Mouse (Mus musculus) cerebellum, adult 8-10 months (tissue): ENCODE data around the gene Krt18.
"Not testable (repeated sequence)": the region's sequence is repeated elsewhere in the genome, so short reads cannot be mapped to it uniquely, and the experiment has no call there.

Experiments used
- DNase-seq: peaks from one replicate; pipeline ENCODE4 v3.0.0; 2022

Krt18 gene

GRCm38 (mm10) chr15:102028040-102028439 is at the start of gene Krt18:
Gene Krt18, plus strand, starts transcription at chr15:102028180.
- DNase-seq: no peak

GRCm38 (mm10) chr15:101980849-101981248 is 47.1 kb upstream of the Krt18 start:
- no peak for DNase-seq

- no peak for DNase-seq
Observed at GRCm38 (mm10) chr15:101983315-101983948, 44.5 kb upstream of the Krt18 start.

GRCm38 (mm10) chr15:101983949-101984601 is 43.9 kb upstream of the Krt18 start:
- DNase-seq: peak; percentile 77

GRCm38 (mm10) chr15:101984746-101985145 is 43.2 kb upstream of the Krt18 start:
- DNase-seq: no peak

GRCm38 (mm10) chr15:101988119-101988518 is 39.9 kb upstream of the Krt18 start:
- DNase-seq: peak; percentile 77

GRCm38 (mm10) chr15:101988714-101989113 is 39.3 kb upstream of the Krt18 start:
- no peak for DNase-seq

- no peak for DNase-seq
Observed at GRCm38 (mm10) chr15:101990946-101991345, 37.0 kb upstream of the Krt18 start.

GRCm38 (mm10) chr15:101994365-101994764 is 33.6 kb upstream of the Krt18 start:
- DNase-seq: no peak

GRCm38 (mm10) chr15:101995484-101996236 is 32.3 kb upstream of the Krt18 start:
- no peak for DNase-seq

- not testable (repeated sequence) for DNase-seq
Observed at GRCm38 (mm10) chr15:101996450-101997078, 31.4 kb upstream of the Krt18 start.

GRCm38 (mm10) chr15:101999156-101999555 is 28.8 kb upstream of the Krt18 start:
- DNase-seq: no peak

GRCm38 (mm10) chr15:101999676-102000335 is 28.2 kb upstream of the Krt18 start:
- no peak for DNase-seq

GRCm38 (mm10) chr15:102002646-102003488 is 25.1 kb upstream of the Krt18 start:
- no peak for DNase-seq

- no peak for DNase-seq
Observed at GRCm38 (mm10) chr15:102003516-102003915, 24.5 kb upstream of the Krt18 start.

- DNase-seq: no peak
Observed at GRCm38 (mm10) chr15:102004189-102004588, 23.8 kb upstream of the Krt18 start, which contains the start of gene Krt8. Gene Krt8, minus strand, starts transcription at chr15:102004482.

GRCm38 (mm10) chr15:102005290-102005689 is 22.7 kb upstream of the Krt18 start:
- no peak for DNase-seq

GRCm38 (mm10) chr15:102006317-102006716 is 21.7 kb upstream of the Krt18 start:
- DNase-seq: no peak

GRCm38 (mm10) chr15:102007097-102008069 is 20.6 kb upstream of the Krt18 start:
- no peak for DNase-seq

- DNase-seq: no peak
Observed at GRCm38 (mm10) chr15:102010569-102011245, 17.3 kb upstream of the Krt18 start.
